ENCODE assay signal across 8 mouse cellular contexts in genomic region chr6:49519053-49519452, GRCm38 (mm10).
DNase-seq lines count a peak whose midpoint lies in the region; ATAC-seq and TF ChIP-seq lines count a peak whose summit lies in the region.

No protein-coding gene starts in this region.

- TF ChIP-seq CTCF in cortical plate, adult 2 months (IDR thresholded peaks at IDR 0.05; ENCODE audit: extremely low read depth, insufficient read depth, low read length): peak; percentile 89
- TF ChIP-seq CTCF in lung, embryonic 14.5 days (IDR thresholded peaks at IDR 0.05; ENCODE audit: low read depth): peak; percentile 81

- no peak overlapping the region for H3K4me2 ChIP-seq in lung, embryonic 14.5 days

- WGBS in lung, embryonic 14.5 days: 3% methylated on average over 6 of the region's 6 CpGs

- ATAC-seq in CD4-positive, CD25-positive, alpha-beta regulatory T cell, adult 4 months: peak; percentile 54
- no peak for ATAC-seq in lung, embryonic 14.5 days (ENCODE audit: insufficient read depth)

- TF ChIP-seq POLR2A in cortical plate, adult 2 months (IDR thresholded peaks at IDR 0.05; ENCODE audit: extremely low read depth, insufficient read depth, low read length): no peak

- no peak overlapping the region for H3K4me3 ChIP-seq in cortical plate, adult 2 months (ENCODE audit: insufficient read depth, low read length)
- H3K4me3 ChIP-seq in lung, embryonic 14.5 days (ENCODE audit: low read depth, low read length): no peak overlapping the region

- H3K36me3 ChIP-seq in lung, embryonic 14.5 days (ENCODE audit: insufficient read depth): no peaks in the 10 kb centered on the region

- no peaks in the 10 kb centered on the region for H3K9me3 ChIP-seq in lung, embryonic 14.5 days (ENCODE audit: low read depth, low read length)

- no peaks in the 10 kb centered on the region for H3K27me3 ChIP-seq in lung, embryonic 14.5 days (ENCODE audit: insufficient read depth, low read length)

- no peak overlapping the region for H3K9ac ChIP-seq in lung, embryonic 14.5 days

- peak; percentile 79 for DNase-seq in adipocyte (ENCODE audit: low spot score)
- DNase-seq in gastrocnemius, postnatal 10 days: peak; percentile 73
- peak; percentile 87 for DNase-seq in kidney, postnatal 4 days
- peak; percentile 81 for DNase-seq in lung, embryonic 14.5 days
- peak; percentile 41 for DNase-seq in retina, postnatal 7 days (ENCODE audit: low read depth, low spot score)
- DNase-seq in urinary bladder, postnatal 36 days (ENCODE audit: low spot score in 2 of 2): peak; percentile 50 to 63

- no peak overlapping the region for H3K27ac ChIP-seq in cortical plate, adult 2 months (ENCODE audit: insufficient read depth, low read length)
- H3K27ac ChIP-seq in lung, embryonic 14.5 days (ENCODE audit: low read depth): no peak overlapping the region

- no peaks in the 10 kb centered on the region for H3K4me1 ChIP-seq in cortical plate, adult 2 months (ENCODE audit: control insufficient read depth, insufficient read depth, low read length)
- no peaks in the 10 kb centered on the region for H3K4me1 ChIP-seq in lung, embryonic 14.5 days (ENCODE audit: insufficient read depth)
